Mouse (Mus musculus) bone marrow macrophage, adult 2 months (primary cell): ENCODE measurements around the gene Klc4. TPM values are rescaled to one million over a fixed set of nuclear protein-coding genes. Genes with fewer than 3 reads are reported as not detected.

ENCODE experiments used
- H3K27ac ChIP-seq: 2 replicates; pipeline ENCODE4 v1.5.1; 2012; ENCODE audit warnings: low read depth, low read length; ENCODE audit not compliant: insufficient read depth
- H3K4me1 ChIP-seq: 2 replicates; pipeline ENCODE4 v1.6.1; 2012; ENCODE audit warnings: low read length; ENCODE audit not compliant: control insufficient read depth, insufficient read depth
- H3K4me3 ChIP-seq: 2 replicates; pipeline ENCODE4 v1.5.1; 2012; ENCODE audit warnings: mild to moderate bottlenecking, low read length, moderate library complexity; ENCODE audit not compliant: insufficient read depth
- CTCF ChIP-seq: IDR thresholded peaks from 2 replicates; pipeline ENCODE4 v1.5.1; 2012; ENCODE audit warnings: low read depth, mild to moderate bottlenecking, low read length, moderate library complexity
- POLR2A ChIP-seq: IDR thresholded peaks from 2 replicates; pipeline ENCODE4 v1.6.1; 2012; ENCODE audit warnings: mild to moderate bottlenecking, low read depth, low read length, borderline replicate concordance
- polyA plus RNA-seq: library from polyadenylated mRNA; stranded (reverse); fragments of >200 nt; gene quantifications from 2 replicates; pipeline ENCODE4 v1.2.4, GENCODE M21; 2012; ENCODE audit not compliant: missing spikeins, insufficient read depth, insufficient read length

Klc4 gene
- polyA plus RNA-seq, 1 experiment = 45.3 TPM

- Histone ChIP-seq H3K4me3 (no peak overlapping the region), H3K27ac (no peak overlapping the region), H3K4me1 (peaks cover 18% of the 10 kb centered on the region)
- TF ChIP-seq POLR2A (no peak), CTCF (no peak)
These were observed 24.5 kb downstream of the Klc4 start for GRCm38 (mm10) chr17:46621324-46621723.

- no peak for TF ChIP-seq POLR2A
- no peak for TF ChIP-seq CTCF
- Histone ChIP-seq H3K4me1 (peaks cover 18% of the 10 kb centered on the region), H3K4me3 (no peak overlapping the region), H3K27ac (no peak overlapping the region)
These were observed 26.0 kb downstream of the Klc4 start for GRCm38 (mm10) chr17:46619683-46620357.

- Histone ChIP-seq H3K4me1 (peaks cover 12% of the 10 kb centered on the region), H3K4me3 (no peak overlapping the region), H3K27ac (no peak overlapping the region)
- no peak for TF ChIP-seq CTCF
- TF ChIP-seq POLR2A = no peak
These were observed 26.8 kb downstream of the Klc4 start for GRCm38 (mm10) chr17:46618769-46619682.

GRCm38 (mm10) chr17:46618394-46618768 is 27.4 kb downstream of the Klc4 start:
- Histone ChIP-seq H3K4me3 (no peak overlapping the region), H3K27ac (no peak overlapping the region), H3K4me1 (peaks cover 5% of the 10 kb centered on the region)
- TF ChIP-seq CTCF (no peak), POLR2A (no peak)

- H3K4me3 ChIP-seq = no peak overlapping the region
- TF ChIP-seq CTCF (no peak), POLR2A (no peak)
- peaks cover 2% of the 10 kb centered on the region; the same call in 1 of the 2 replicates for H3K4me1 ChIP-seq
- H3K27ac ChIP-seq = no peak overlapping the region
These were observed 28.0 kb downstream of the Klc4 start for GRCm38 (mm10) chr17:46617799-46618198.

GRCm38 (mm10) chr17:46613229-46613628 is 32.6 kb downstream of the Klc4 start:
- Histone ChIP-seq H3K27ac (no peak overlapping the region), H3K4me3 (no peak overlapping the region), H3K4me1 (peaks cover 6% of the 10 kb centered on the region)
- TF ChIP-seq POLR2A (no peak), CTCF (no peak)

GRCm38 (mm10) chr17:46612820-46613219 is 33.0 kb downstream of the Klc4 start:
- no peak overlapping the region for H3K4me3 ChIP-seq
- TF ChIP-seq POLR2A = no peak
- TF ChIP-seq CTCF = no peak
- no peak overlapping the region for H3K27ac ChIP-seq
- peaks cover 6% of the 10 kb centered on the region for H3K4me1 ChIP-seq

GRCm38 (mm10) chr17:46612189-46612588 is 33.6 kb downstream of the Klc4 start:
- no peak overlapping the region for H3K27ac ChIP-seq
- TF ChIP-seq CTCF (no peak), POLR2A (no peak)
- peaks cover 6% of the 10 kb centered on the region for H3K4me1 ChIP-seq

GRCm38 (mm10) chr17:46611316-46611715 is 34.5 kb downstream of the Klc4 start:
- Histone ChIP-seq H3K4me1 (peaks cover 6% of the 10 kb centered on the region), H3K27ac (no peak overlapping the region), H3K4me3 (no peak overlapping the region)
- TF ChIP-seq CTCF (no peak), POLR2A (no peak)

More at GRCm38 (mm10) chr17:46612189-46612588, 33.6 kb downstream of the Klc4 start:
- H3K4me3 ChIP-seq = no peak overlapping the region

- Histone ChIP-seq H3K4me1 (peaks cover 6% of the 10 kb centered on the region), H3K27ac (no peak overlapping the region), H3K4me3 (peak overlapping the region; percentile 32)
- TF ChIP-seq CTCF = no peak
- TF ChIP-seq POLR2A = no peak
These were observed 35.9 kb downstream of the Klc4 start for GRCm38 (mm10) chr17:46609721-46610514.
